Mouse (Mus musculus) cerebellum, adult 11 months (tissue): ENCODE measurements around the gene St7.
A peak's percentile ranks its signal among the peaks of the same experiment; 100 is the strongest.

Source experiments
- DNase-seq: peaks from one replicate; pipeline ENCODE4 v3.0.0; 2022

The St7 gene

GRCm38 (mm10) chr6:17769972-17770644, 77.4 kb downstream of the St7 start:
- no peak for DNase-seq

GRCm38 (mm10) chr6:17770645-17771345, 78.1 kb downstream of the St7 start:
- DNase-seq: no peak

DNA sequence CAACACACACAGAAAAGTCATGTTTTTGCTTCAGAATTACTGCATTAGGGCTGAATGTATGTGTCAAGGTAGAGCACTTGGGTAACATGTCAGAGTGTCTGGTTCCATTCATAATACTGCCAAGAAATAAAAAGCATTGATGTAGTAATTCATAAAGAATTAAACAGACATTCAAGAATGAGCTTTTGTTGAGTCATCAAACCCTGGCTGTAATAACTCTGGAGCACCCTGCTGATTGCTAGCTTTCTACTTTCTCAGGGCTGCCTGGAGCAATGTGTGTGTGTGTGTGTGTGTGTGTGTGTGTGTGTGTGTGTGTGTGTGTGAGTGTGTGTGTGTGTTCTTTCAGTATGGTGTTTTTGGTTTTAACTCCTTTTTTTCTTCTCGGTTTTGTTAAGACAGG, 78.7 kb downstream of the St7 start:
- no peak for DNase-seq

DNA sequence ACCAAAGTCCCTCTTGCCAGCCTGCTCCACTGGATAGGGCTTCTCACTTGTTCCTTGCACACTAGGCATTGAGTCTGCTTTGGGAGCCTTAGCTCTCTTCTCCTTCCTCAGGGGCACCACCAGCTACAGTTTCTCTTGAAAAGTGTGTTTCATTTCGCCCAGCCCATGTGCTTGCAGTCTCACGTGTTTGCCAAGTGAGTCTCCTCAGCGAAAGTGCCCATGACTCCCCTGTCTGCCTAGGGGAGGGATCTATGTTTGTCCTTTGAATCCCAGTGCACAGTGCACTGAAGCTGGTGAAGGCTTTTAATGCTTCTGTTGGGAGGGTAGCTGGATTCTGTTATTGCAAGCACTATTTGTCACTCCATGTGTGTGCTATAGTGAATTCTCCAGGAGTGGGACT, 79.8 kb downstream of the St7 start:
- no peak for DNase-seq

DNA sequence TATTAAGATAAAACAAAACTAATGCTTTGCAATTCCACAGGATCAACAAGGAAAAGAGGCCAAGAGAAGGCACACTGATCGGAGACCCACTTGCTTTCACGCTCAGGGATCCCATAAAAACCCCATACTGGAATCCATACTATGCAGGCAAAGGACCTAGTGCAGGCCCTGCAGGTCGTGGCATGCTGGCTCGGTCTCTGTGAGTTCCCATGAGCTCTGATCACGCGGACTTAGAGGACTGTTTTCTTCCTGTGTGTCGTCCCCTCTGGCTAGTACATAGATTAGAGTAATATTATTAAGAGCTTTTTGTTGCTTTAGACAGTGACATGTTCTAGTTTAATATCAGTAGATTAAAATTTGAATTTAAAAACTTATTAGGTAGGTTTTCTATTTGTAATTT, 83.3 kb downstream of the St7 start:
- DNase-seq: no peak

DNA sequence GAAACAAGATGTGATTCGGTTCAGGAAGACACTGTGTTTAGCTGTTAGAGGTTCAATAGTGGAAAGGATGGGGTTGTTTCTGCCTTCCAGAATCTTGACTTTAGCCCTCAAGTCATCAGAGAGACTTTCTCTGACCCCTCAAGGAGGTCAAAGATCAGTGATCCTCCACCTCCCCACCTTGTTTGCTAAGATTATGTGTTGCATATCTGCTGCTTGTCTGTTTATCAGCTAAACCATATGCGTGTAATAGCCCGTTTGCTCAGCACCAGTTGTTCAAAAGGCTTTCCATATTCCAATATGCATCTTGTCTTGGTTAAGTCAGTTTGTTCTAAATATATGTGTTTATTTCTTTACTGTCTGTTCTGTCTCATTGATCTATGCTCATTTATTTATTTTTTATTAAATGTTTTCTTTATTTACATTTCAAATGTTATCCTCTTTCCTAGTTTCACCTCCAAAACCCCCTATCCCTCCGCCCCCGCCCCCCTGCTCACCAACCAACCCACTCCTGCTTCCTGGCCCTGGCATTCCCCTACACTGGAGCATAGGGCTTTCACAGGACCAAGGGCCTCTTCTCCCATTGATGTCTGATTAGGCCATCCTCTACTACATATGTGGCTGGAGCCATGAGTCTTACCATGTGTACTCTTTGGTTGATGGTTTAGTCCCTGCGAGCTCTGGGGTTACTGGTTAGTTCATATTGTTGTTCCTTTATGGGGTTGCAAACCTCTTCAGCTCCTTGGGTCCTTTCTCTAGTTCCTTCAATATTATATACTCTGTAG, 84.5 kb downstream of the St7 start:
- DNase-seq: no peak

DNA sequence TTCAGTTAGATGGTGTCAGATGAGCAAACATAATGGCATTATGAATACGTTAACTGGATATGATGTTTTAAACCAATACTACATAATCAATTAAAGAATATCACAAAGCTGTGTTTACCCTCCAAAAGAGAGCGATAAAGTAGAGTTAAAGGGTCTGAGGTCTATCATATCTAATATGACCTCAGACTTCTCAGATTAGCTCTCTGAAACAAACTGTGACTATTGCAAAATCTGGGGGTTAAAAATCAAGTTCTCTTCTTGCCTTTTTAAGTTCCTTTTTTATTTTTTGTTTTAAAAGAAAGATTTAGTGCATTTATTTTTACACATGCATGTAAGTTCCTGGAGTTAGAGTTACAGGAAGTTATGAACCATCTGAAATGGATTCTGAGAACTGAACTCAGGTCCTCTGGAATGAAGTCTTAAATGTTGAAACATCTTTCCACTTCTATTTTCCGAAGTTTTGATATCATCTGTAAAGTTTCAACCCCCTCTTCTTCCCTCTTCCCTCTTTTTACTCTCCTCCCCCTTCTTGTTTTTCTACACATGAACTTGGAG, 86.0 kb downstream of the St7 start:
- DNase-seq: no peak

GRCm38 (mm10) chr6:17783511-17783910, 90.8 kb downstream of the St7 start:
- DNase-seq: no peak

DNA sequence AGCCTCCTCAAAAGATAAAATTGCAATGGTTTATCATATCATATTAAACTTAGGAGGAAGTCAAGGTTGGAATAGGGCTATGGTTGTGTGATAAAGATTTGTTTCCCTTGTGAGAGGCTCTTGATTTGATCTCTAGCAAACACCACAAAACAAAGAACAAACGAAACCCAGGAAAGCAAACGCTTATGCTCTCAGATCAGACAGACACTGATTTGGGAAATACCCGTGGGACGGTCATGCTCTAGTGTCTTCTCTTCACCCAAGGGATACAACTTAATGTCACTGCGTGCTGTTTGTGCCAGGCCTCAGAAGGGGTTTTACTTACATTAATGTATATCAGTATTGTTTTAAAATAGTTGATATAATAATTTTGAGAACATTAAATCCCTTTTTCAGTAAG, 91.8 kb downstream of the St7 start:
- no peak for DNase-seq

DNA sequence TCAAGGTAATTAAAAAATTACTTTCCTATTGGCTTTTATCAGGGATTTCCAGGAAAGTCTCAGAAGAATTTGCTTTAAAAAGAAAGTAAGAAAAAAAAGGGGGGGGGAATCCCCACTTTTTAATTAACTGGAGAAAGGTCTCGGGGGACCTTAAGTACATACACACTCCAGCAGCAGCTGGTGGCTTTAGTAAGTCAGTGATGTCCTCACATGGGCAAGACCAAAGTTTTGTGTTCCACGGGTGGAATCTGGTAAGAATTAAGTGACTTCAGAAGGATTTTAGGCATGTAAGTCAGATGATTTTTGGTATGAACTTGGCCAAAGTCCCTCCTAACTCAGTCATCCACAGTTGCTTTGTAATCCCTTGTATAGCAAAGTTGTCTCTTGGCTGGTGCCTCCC, 92.5 kb downstream of the St7 start:
- DNase-seq: no peak

GRCm38 (mm10) chr6:17787810-17788209, 95.1 kb downstream of the St7 start:
- no peak for DNase-seq

GRCm38 (mm10) chr6:17790251-17790650, 97.5 kb downstream of the St7 start:
- DNase-seq: no peak

- DNase-seq: no peak
These were observed 100.7 kb downstream of the St7 start for GRCm38 (mm10) chr6:17793471-17793870.

DNA sequence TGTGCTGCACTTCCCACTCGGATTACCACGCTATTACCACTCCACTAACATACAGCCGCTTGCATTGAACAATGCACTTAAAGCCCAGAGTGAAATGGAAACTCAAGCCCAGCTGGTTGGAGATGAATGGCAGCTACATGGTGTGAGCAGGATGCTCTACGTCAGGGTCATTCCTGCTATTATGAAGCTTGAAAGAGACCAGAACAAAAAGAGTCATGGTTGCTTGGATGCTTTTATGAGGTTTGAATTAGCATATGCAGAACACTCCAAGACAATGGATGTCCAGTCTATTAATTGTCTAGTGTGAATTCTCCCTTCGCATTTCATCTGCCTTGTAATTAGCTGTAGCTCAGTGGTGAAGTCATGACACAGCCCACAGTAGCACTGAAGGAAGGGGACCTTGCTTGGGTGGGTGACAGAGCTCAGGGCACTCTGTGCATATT, 104.6 kb downstream of the St7 start:
- DNase-seq: no peak

GRCm38 (mm10) chr6:17800694-17801093, 108.0 kb downstream of the St7 start:
- DNase-seq: no peak

GRCm38 (mm10) chr6:17804468-17804867, 111.7 kb downstream of the St7 start:
- no peak for DNase-seq

DNA sequence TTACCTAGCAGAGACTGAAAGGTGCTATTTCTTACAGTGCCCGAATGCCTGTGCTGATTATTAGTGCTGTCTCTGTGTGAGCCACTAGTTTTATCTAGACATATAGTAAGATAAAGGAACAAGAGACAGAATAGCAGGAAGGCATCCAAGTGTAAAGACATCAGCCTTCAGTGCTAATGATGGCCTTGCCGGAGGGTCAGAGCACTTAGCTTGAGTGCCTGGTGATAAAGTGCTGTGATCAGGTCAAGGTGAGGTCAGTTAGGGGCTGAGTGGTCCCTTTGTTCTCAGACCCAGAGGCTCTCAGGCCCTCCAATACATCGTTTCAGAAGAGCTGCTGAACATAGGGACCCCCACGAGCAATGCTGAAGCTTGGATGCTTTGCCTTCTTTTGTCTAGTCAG, 113.8 kb downstream of the St7 start:
- no peak for DNase-seq

DNA sequence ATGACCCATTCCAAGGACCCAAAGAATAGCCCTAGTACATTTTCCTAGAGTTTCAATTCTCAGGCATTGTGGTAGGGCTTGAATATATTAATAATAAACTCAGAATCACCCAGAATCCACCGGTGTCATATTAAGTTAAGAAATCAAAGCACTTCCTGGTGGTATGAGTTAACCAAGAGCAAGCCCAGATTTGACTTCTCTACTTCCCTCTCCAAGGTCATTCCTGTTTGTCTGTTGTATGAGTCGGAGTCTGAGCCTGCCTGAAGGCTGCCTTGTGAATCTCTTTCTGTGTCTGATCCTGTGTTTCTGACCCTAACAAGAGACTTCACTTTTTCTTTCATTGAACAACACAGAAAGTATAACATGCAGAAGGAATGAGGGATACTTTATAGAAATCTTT, 118.3 kb downstream of the St7 start:
- no peak for DNase-seq

GRCm38 (mm10) chr6:17811531-17811930, 118.8 kb downstream of the St7 start:
- no peak for DNase-seq

DNA sequence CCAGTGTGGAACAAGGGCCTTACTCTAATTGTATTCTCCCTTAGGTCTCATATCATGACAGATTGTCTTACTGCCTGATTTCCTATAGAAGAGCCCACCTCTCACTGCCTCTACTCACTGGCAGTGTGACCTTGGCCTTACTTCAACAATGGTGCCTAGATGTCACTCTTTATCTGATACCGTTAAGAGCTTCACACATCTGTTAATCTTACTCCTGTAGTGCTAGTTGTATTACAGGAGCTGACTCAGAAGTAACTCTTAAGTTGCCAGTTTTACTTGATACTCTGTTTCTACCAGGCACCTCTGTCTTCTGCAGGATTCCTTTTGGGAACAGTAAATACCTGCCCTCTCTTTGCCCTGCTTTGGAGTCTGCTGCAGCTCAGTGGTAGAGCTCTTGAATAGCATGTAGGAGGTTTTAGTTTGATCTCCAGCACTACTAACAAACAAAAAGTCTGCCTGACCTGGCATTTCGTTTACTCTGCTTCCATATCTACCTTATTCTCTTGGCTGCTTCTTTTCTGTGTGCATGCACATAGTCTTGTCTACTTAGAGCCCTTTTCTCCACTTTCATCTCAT, 121.4 kb downstream of the St7 start:
- no peak for DNase-seq

- DNase-seq: peak; percentile 30
These were observed 124.2 kb downstream of the St7 start for GRCm38 (mm10) chr6:17816865-17817435.

DNA sequence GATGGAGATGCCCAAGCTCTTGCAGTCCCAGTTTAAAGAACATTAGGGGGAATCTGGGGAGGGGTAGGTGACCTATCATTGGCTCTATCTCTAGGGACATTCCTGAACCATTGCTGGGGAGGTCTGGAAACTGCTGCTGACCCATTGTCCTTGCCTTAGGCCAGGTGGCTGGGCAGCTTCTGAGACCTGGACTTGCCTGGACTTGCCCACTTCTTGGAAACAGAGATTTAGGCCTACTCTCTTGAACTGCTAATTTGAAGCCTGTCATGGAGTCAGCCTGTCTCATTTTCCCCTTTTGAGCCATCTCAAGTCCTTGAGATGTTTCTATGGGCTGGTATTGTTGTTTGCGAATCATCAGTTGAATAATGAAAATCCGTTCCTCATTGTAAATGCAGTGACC, 130.9 kb downstream of the St7 start:
- no peak for DNase-seq

GRCm38 (mm10) chr6:17824735-17825134, 132.0 kb downstream of the St7 start:
- no peak for DNase-seq
